Mouse (Mus musculus) adrenal gland, adult 18-20 months (tissue): ENCODE measurements around the gene Crabp1. TPM values are rescaled to one million over a fixed set of nuclear protein-coding genes. Genes with fewer than 3 reads are reported as not detected.
A peak's percentile ranks its signal among the peaks of the same experiment; 100 is the strongest.

Source experiments
- DNase-seq, 2 experiments: peaks; one replicate each; pipeline ENCODE4 v3.0.0; 2021 to 2022; ENCODE audit warnings: low spot score in 2 of 2
- total RNA-seq, 2 experiments: library from RNA; stranded (reverse); gene quantifications; 1 replicate in 1 of 2; 2 replicates in 1 of 2; pipeline ENCODE4 v1.2.3; 2021

The Crabp1 gene
- total RNA-seq, 2 experiments from 2014 or later: 9.8 to 13.7 TPM

- no peak for DNase-seq
Observed at GRCm38 (mm10) chr9:54765336-54766085, 963 bp downstream of the Crabp1 start.

- DNase-seq: no peak
Observed at GRCm38 (mm10) chr9:54770140-54770780, 5.7 kb downstream of the Crabp1 start.

GRCm38 (mm10) chr9:54776451-54776982 lies 12.0 kb downstream of the Crabp1 start:
- no peak for DNase-seq

- DNase-seq: no peak
Observed at GRCm38 (mm10) chr9:54779280-54779679, 14.7 kb downstream of the Crabp1 start.

- DNase-seq: no peak
Observed at GRCm38 (mm10) chr9:54782504-54782903, 18.0 kb downstream of the Crabp1 start.

GRCm38 (mm10) chr9:54784003-54784402 lies 19.5 kb downstream of the Crabp1 start:
- DNase-seq: no peak

GRCm38 (mm10) chr9:54785215-54785614 lies 20.7 kb downstream of the Crabp1 start:
- no peak for DNase-seq

GRCm38 (mm10) chr9:54786083-54786482 lies 21.5 kb downstream of the Crabp1 start:
- no peak for DNase-seq

- no peak for DNase-seq
Observed at GRCm38 (mm10) chr9:54787760-54788159, 23.2 kb downstream of the Crabp1 start.

- no peak for DNase-seq
Observed at GRCm38 (mm10) chr9:54790271-54790670, 25.7 kb downstream of the Crabp1 start.

GRCm38 (mm10) chr9:54801460-54801961 lies 37.0 kb downstream of the Crabp1 start:
- DNase-seq: no peak

GRCm38 (mm10) chr9:54802749-54803679 lies 38.5 kb downstream of the Crabp1 start:
- DNase-seq: no peak

GRCm38 (mm10) chr9:54804351-54804750 lies 39.8 kb downstream of the Crabp1 start:
- no peak for DNase-seq

- no peak for DNase-seq
Observed at GRCm38 (mm10) chr9:54807761-54808160, 43.2 kb downstream of the Crabp1 start.

GRCm38 (mm10) chr9:54809953-54810352 lies 45.4 kb downstream of the Crabp1 start:
- DNase-seq: no peak

- DNase-seq: no peak
Observed at GRCm38 (mm10) chr9:54816508-54817201, 52.1 kb downstream of the Crabp1 start.

- DNase-seq: peak in 1 of 2 experiments; percentile 16
Observed at GRCm38 (mm10) chr9:54821442-54822100, 57.0 kb downstream of the Crabp1 start.
